Mouse (Mus musculus): ENCODE results near the gene Cbs. TPM values are rescaled to one million over a fixed set of nuclear protein-coding genes. Genes with fewer than 3 reads are reported as not detected.

The Cbs gene
- polyA plus RNA-seq, 1 experiment from 2014 or later = 3.9 TPM

DNA sequence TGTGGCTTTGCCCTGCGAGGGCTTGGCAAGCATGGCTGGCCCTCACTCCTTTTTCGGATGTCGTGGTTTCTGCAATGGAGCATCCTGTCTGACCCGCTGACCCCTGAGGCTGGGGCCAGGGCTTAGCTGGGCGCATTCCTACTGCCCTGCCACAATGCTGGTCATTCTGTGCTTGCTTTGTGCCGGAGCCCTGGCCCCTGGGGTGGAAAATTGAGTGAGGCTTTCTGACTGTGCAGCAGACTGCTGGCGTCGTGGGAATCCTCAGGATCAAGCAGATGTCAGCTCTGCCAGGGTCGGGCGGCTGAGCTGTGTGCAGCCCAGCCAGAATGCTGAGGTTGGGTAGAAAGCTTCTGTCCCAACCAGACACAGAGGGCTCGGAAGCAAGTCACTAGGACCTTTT lies 33.1 kb upstream of the Cbs start:
- Histone ChIP-seq H3K4me3 (ENCODE audit: low read depth, low read length) (no peak overlapping the region), H3K27me3 (replicated peaks; ENCODE audit: control insufficient read depth, insufficient read depth, low read length) (no peaks in the 10 kb centered on the region), H3K4me2 (ENCODE audit: low read depth, low read length) (no peak overlapping the region), H3K36me3 (ENCODE audit: control insufficient read depth, insufficient read depth, low read length) (no peaks in the 10 kb centered on the region), H3K4me1 (ENCODE audit: control insufficient read depth, insufficient read depth, low read length) (peaks cover 4% of the 10 kb centered on the region; the same call in 1 of the 2 replicates), H3K27ac (replicated peaks; ENCODE audit: low read depth, low read length) (no peak overlapping the region), H3K9me3 (ENCODE audit: control insufficient read depth, low read length) (no peaks in the 10 kb centered on the region), H3K9ac (ENCODE audit: low read depth, low read length) (no peak overlapping the region)
- WGBS = 19% methylated on average over 11 of the region's 11 CpGs
- ATAC-seq (ENCODE audit: low read depth) (peak; percentile 64; the same call in 1 of the 2 replicates), DNase-seq (ENCODE audit: low spot score) (peak; percentile 60)

DNA sequence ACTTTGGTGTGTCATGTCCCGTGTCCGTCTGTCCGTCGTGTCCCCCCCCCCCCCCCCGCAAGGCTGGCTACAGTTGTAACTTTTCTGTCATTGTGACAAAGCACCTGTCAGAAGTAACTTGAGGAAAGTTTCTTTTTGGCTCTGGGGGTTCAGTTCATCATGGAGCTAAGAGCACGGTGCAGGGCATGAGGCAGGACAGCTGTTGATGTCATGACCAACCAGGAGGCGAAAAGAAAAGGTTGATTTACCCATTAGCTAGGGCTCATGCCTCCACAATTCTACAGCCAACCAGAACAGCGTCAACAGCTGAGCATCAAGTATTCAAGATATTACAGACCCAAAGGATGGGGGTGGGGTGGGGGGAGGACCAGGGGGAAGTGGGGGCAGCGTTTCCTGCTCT lies 31.3 kb upstream of the Cbs start:
- Histone ChIP-seq H3K4me1 (ENCODE audit: control insufficient read depth, insufficient read depth, low read length) (peaks cover 4% of the 10 kb centered on the region; the same call in 1 of the 2 replicates), H3K27ac (replicated peaks; ENCODE audit: low read depth, low read length) (no peak overlapping the region), H3K9me3 (ENCODE audit: control insufficient read depth, low read length) (no peaks in the 10 kb centered on the region), H3K4me2 (ENCODE audit: low read depth, low read length) (no peak overlapping the region), H3K36me3 (ENCODE audit: control insufficient read depth, insufficient read depth, low read length) (no peaks in the 10 kb centered on the region), H3K27me3 (replicated peaks; ENCODE audit: control insufficient read depth, insufficient read depth, low read length) (no peaks in the 10 kb centered on the region), H3K9ac (ENCODE audit: low read depth, low read length) (no peak overlapping the region), H3K4me3 (ENCODE audit: low read depth, low read length) (no peak overlapping the region)
- 68% methylated on average over 8 of the region's 9 CpGs for WGBS
- peak; percentile 56; the same call in 1 of the 2 replicates for ATAC-seq (ENCODE audit: low read depth)
- peak; percentile 50 for DNase-seq (ENCODE audit: low spot score)

DNA sequence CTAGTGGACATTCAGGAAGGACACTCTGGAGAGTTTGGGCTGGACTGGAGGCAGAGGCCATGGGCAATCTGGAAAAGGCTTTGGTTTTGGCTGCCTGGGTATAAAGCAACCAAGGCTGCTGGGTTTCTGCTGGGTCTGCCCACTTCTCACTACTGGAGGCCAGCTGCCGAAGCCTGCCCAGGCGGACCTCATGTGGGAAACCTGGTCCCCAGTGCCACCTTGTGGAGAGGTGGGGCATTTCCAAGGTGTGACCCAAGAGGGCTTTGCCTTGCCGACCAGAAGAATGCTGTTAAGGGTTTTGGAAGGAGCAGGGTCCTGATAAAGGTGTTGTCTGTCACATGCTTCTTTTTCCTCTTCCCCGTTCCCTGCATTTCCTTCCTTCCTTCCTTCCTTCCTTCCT lies 27.7 kb upstream of the Cbs start:
- DNase-seq (ENCODE audit: low spot score) (peak; percentile 86), ATAC-seq (ENCODE audit: low read depth) (peak; percentile 83)
- H3K9ac ChIP-seq (ENCODE audit: low read depth, low read length) = no peak overlapping the region
- H3K27ac ChIP-seq (replicated peaks; ENCODE audit: low read depth, low read length) = no peak overlapping the region
- no peaks in the 10 kb centered on the region for H3K27me3 ChIP-seq (replicated peaks; ENCODE audit: control insufficient read depth, insufficient read depth, low read length)
- H3K4me3 ChIP-seq (ENCODE audit: low read depth, low read length) = no peak overlapping the region
- no peak overlapping the region for H3K4me2 ChIP-seq (ENCODE audit: low read depth, low read length)
- 13% methylated on average over 4 of the region's 4 CpGs for WGBS
- H3K36me3 ChIP-seq (ENCODE audit: control insufficient read depth, insufficient read depth, low read length) = no peaks in the 10 kb centered on the region
- H3K4me1 ChIP-seq (ENCODE audit: control insufficient read depth, insufficient read depth, low read length) = no peaks in the 10 kb centered on the region
- no peaks in the 10 kb centered on the region for H3K9me3 ChIP-seq (ENCODE audit: control insufficient read depth, low read length)

DNA sequence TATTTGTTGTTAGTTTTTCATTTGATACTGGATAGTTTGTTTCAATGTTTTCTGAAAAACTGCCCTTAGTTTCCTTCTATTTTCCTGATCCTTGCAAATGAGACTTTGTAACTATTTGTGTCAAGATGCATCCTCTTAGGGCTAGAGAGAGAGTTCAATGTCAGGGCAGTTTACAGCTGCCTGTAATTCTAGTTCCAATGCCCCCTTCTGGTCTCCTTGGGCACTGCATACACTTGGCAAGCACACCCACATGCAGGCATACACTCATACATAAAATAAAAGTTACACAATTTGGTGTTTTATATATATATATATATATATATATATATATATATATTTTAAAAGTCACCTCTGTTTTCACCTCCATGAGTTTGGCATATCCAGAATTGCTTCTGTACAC lies 25.8 kb upstream of the Cbs start:
- Histone ChIP-seq H3K9me3 (ENCODE audit: control insufficient read depth, low read length) (no peaks in the 10 kb centered on the region), H3K9ac (ENCODE audit: low read depth, low read length) (no peak overlapping the region), H3K4me1 (ENCODE audit: control insufficient read depth, insufficient read depth, low read length) (no peaks in the 10 kb centered on the region), H3K4me3 (ENCODE audit: low read depth, low read length) (no peak overlapping the region), H3K36me3 (ENCODE audit: control insufficient read depth, insufficient read depth, low read length) (no peaks in the 10 kb centered on the region), H3K4me2 (ENCODE audit: low read depth, low read length) (no peak overlapping the region), H3K27ac (replicated peaks; ENCODE audit: low read depth, low read length) (no peak overlapping the region), H3K27me3 (replicated peaks; ENCODE audit: control insufficient read depth, insufficient read depth, low read length) (no peaks in the 10 kb centered on the region)
- DNase-seq (ENCODE audit: low spot score) (no peak), ATAC-seq (ENCODE audit: low read depth) (no peak)

DNA sequence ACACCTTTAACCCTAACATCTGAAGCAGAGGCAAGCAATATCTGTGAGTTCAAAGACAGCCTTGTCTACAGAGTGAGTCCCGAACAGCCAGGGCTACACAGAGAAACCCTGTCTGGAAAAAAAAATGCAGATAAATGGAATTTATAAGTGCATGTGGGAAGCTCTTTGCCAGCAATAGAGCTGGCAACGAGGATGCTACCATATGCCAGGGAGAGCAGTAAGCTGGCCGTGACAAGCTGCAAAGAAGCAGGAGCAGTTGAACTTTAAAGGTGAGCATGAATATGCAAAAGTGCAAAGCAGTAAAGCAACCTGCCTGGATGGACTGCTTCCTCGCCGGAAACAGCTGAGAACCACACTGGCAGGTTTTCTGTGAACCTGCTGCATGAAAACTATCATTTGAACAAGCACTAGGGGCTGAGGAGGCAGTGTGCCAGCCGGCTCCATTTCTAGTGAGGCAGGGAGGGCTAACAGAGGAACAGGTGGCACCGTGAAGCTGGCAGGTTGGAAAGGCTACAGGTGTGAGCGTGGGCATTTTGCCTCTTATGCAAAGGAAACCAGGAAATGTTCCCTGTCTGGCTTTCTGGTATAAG lies 23.7 kb upstream of the Cbs start:
- Histone ChIP-seq H3K27me3 (replicated peaks; ENCODE audit: control insufficient read depth, insufficient read depth, low read length) (no peaks in the 10 kb centered on the region), H3K4me1 (ENCODE audit: control insufficient read depth, insufficient read depth, low read length) (no peaks in the 10 kb centered on the region), H3K9ac (ENCODE audit: low read depth, low read length) (no peak overlapping the region), H3K27ac (replicated peaks; ENCODE audit: low read depth, low read length) (no peak overlapping the region), H3K36me3 (ENCODE audit: control insufficient read depth, insufficient read depth, low read length) (peaks cover 9% of the 10 kb centered on the region), H3K4me3 (ENCODE audit: low read depth, low read length) (no peak overlapping the region), H3K9me3 (ENCODE audit: control insufficient read depth, low read length) (no peaks in the 10 kb centered on the region), H3K4me2 (ENCODE audit: low read depth, low read length) (no peak overlapping the region)
- DNase-seq (ENCODE audit: low spot score) (no peak), ATAC-seq (ENCODE audit: low read depth) (no peak)
- 78% methylated on average over 8 of the region's 8 CpGs for WGBS

DNA sequence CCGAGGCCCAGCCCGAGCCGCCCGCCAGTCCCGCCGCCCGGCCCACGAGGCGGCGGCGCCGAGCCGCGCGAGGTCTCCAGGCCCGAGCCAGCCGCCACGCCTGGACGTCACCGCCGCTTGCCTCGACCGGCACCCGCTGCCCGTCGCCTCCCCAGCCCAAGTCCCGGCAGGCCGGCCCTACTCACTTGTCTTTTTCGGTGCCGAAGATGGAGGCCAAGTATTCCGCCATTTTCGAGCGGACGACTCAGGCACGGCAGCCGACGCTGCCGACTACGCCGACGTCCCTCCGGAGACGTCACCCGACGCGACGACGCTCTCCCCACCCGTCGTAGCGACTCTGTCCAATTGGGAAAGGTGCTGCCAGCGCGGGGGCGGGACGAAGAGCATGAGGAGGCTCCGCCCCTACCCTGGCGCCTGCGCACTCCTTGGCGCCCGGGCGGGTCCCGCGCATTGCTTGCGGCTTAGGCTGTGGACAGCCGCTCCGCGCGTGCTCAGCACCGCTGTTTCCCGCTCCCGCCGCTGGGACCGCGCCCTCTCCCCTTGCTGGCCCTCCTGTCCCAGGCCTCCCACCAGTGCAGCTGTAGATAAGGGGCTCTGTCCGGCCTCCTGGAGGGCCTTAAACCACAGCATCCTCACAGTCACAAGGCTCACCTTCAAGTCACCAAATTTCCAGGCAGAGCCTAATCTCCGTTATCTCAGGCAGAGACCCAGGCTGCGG lies 21.6 kb upstream of the Cbs start, which contains the start of gene U2af1:
Gene U2af1, minus strand, starts transcription at position 425 of the 718 bp plus-strand sequence.
- under 1% methylated on average over 44 of the region's 77 CpGs for WGBS
- ATAC-seq (ENCODE audit: low read depth) (peak; percentile 98), DNase-seq (ENCODE audit: low spot score) (peak; percentile 99)

DNA sequence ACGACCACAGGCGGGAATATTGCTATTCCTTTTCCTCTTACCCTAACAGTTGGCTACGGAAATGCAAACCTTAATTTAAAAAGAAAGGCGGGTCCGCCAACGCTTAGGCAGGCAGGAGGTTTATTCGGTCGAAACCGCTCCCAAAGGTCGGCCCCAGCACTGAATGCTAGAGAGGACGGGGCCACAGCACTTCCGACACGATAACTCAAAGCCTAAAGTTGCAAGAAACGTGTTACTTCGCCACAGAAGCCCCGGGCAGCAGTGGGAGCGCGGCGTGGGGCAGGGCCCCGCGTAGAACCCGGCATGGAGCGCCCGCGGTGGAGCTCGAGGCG lies 21.1 kb upstream of the Cbs start:
- Histone ChIP-seq H3K36me3 (ENCODE audit: control insufficient read depth, insufficient read depth, low read length) (peaks cover 36% of the 10 kb centered on the region), H3K4me2 (ENCODE audit: low read depth, low read length) (peak overlapping the region; percentile 66), H3K4me3 (ENCODE audit: low read depth, low read length) (peak overlapping the region; percentile 97), H3K4me1 (ENCODE audit: control insufficient read depth, insufficient read depth, low read length) (no peaks in the 10 kb centered on the region), H3K27ac (replicated peaks; ENCODE audit: low read depth, low read length) (peak overlapping the region; percentile 88), H3K9me3 (ENCODE audit: control insufficient read depth, low read length) (no peaks in the 10 kb centered on the region), H3K27me3 (replicated peaks; ENCODE audit: control insufficient read depth, insufficient read depth, low read length) (no peaks in the 10 kb centered on the region), H3K9ac (ENCODE audit: low read depth, low read length) (peak overlapping the region; percentile 99)
- WGBS = under 1% methylated on average over 16 of the region's 27 CpGs
- no peak for ATAC-seq (ENCODE audit: low read depth)
- no peak for DNase-seq (ENCODE audit: low spot score)

More for the DNA sequence above, 21.6 kb upstream of the Cbs start, which contains the start of gene U2af1:
- H3K4me3 ChIP-seq (ENCODE audit: low read depth, low read length) = peak within 1 kb of the TSS; percentile 97
- peak within 1 kb of the TSS; percentile 79 for H3K4me2 ChIP-seq (ENCODE audit: low read depth, low read length)
- H3K9ac ChIP-seq (ENCODE audit: low read depth, low read length) = peak within 1 kb of the TSS; percentile 99
- no peaks in the 10 kb centered on the region for H3K27me3 ChIP-seq (replicated peaks; ENCODE audit: control insufficient read depth, insufficient read depth, low read length)
- H3K36me3 ChIP-seq (ENCODE audit: control insufficient read depth, insufficient read depth, low read length) = peaks cover 31% of the 10 kb centered on the region
- H3K9me3 ChIP-seq (ENCODE audit: control insufficient read depth, low read length) = no peaks in the 10 kb centered on the region
- no peaks in the 10 kb centered on the region for H3K4me1 ChIP-seq (ENCODE audit: control insufficient read depth, insufficient read depth, low read length)
- peak within 1 kb of the TSS; percentile 88 for H3K27ac ChIP-seq (replicated peaks; ENCODE audit: low read depth, low read length)

DNA sequence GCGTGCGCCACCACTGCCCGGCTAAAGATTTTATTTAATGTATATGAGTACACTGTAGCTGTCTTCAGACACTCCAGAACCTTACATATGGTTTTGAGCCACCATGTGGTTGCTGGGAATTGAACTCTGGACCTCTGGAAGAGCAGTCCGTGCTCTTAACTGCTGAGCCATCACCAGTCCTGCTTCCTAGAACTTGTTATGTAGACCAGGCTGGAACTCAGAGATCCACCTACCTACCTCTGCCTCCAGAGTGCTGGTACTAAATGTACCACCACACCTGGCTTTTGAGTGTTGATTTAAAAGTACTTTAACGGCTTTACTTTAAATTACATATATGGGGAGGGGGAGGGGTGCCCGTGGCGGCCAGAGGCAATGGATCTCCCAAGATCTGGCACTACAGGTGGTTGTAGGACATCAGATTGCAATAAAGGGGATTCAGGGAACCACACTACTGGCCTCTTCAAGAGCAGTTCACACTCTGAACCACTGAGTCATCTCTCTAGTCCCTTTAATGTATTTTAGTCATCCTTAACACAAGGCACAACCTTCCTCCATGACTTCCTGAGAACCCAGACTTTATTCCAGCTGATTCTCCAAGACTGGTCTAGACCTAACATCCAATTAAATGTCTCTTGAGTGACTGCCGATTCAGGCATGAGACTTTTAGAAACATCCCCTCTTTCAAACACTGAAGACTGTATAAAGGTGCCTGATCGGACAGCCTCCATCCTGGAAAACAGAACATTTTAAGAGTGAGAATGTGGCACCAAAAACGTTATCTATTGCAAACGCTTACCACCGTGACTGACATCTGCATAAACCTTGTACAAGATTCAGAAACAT lies 20.3 kb upstream of the Cbs start:
- H3K27ac ChIP-seq (replicated peaks; ENCODE audit: low read depth, low read length) = no peak overlapping the region

More for the DNA sequence above, 20.3 kb upstream of the Cbs start:
- H3K36me3 ChIP-seq (ENCODE audit: control insufficient read depth, insufficient read depth, low read length) = peaks cover 43% of the 10 kb centered on the region
- peak overlapping the region; percentile 66 for H3K4me2 ChIP-seq (ENCODE audit: low read depth, low read length)
- WGBS = 49% methylated on average over 12 of the region's 12 CpGs
- DNase-seq (ENCODE audit: low spot score) = no peak
- no peaks in the 10 kb centered on the region for H3K4me1 ChIP-seq (ENCODE audit: control insufficient read depth, insufficient read depth, low read length)
- no peak for ATAC-seq (ENCODE audit: low read depth)
- H3K9ac ChIP-seq (ENCODE audit: low read depth, low read length) = peak overlapping the region; percentile 99
- H3K4me3 ChIP-seq (ENCODE audit: low read depth, low read length) = peak overlapping the region; percentile 97
- no peaks in the 10 kb centered on the region for H3K27me3 ChIP-seq (replicated peaks; ENCODE audit: control insufficient read depth, insufficient read depth, low read length)
- H3K9me3 ChIP-seq (ENCODE audit: control insufficient read depth, low read length) = no peaks in the 10 kb centered on the region

Data from embryonic facial prominence, embryonic 14.5 days (tissue).